Mouse (Mus musculus) lung, adult 2 months (tissue): ENCODE measurements around the gene Flnb.

ENCODE experiments used
- CTCF ChIP-seq: fragments of 200-500 bp; IDR thresholded peaks from 2 replicates; pipeline ENCODE4 v1.5.1; 2011; ENCODE audit warnings: mild to moderate bottlenecking, low read length, control low read depth; ENCODE audit not compliant: insufficient read depth
- POLR2A ChIP-seq: fragments of 200-500 bp; IDR thresholded peaks from 2 replicates; pipeline ENCODE4 v1.6.1; 2011; ENCODE audit warnings: low read depth, mild to moderate bottlenecking, control low read depth, low read length, borderline replicate concordance; ENCODE audit errors: extremely low read depth

DNA sequence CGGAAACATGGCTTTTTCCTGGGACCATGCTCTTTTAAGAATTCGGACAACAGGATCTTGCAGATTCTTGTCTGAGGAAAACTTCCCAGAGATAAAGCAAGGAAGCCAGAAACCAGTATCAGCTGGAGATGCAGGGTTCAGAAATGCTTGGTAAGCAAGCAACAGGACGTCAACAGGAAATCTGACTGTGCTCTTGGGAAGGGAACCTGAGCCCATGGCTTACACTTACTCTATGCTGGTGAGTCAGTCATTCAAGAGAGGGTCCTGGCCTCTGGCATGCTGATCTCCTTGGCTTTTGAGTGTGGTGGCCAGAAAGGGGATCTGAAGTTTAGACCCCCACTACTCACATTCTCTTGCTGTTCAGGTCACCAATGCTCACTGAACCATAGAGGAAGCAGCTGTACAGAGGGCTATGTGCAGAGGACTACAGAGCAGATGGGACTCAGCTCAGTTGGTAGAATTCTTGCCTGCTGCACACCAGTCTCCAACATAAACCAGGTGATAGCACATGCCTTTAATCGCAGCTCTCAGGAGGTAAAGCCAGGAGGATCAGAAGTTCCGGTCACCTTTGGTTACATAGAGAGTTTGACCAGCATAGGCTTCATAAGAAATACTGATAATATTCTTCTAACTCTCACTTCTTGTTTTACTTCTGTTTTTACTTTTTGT is 173.5 kb downstream of the Flnb start:
- no peak for TF ChIP-seq POLR2A
- TF ChIP-seq CTCF, result no peak
